21 mouse cellular contexts compared by ENCODE assay signal in the genomic region with DNA sequence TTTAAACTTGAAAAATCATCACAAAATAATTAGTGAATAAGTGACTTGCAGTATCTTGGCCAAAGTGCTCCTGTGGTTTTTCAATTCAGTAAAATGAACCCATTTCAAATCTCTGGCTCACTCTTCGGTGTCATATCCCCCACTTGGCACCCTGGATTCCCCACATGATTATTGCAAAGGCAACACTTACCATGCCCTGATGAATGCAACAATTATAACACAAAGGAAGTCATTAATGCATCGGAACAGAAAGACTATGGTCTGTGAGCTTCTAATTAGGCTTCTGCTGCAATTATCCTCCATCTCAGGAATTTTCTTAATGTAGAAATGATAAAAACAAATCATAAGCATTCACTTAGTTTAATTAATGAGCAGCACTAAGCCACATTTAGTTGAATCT. TPM values are rescaled to one million over a fixed set of nuclear protein-coding genes. Genes with fewer than 3 reads are reported as not detected.
A peak's percentile ranks its signal among the peaks of the same experiment; 100 is the strongest.
DNase-seq lines count a peak whose midpoint lies in the region; ATAC-seq lines count a peak whose summit lies in the region.
"Had no signal": no experiment of that assay in that cellular context is flagged by ENCODE, and none has a peak within 500 bp of the region (broad histone marks: within the 10 kb centered on the region; RNA-seq: fewer than 3 reads in every experiment).

No protein-coding gene starts in this region.

- peaks cover 14% of the 10 kb centered on the region; the same call in 1 of the 2 replicates for H3K27me3 ChIP-seq in forebrain, embryonic 13.5 days
- no peaks in the 10 kb centered on the region for H3K27me3 ChIP-seq in forebrain, embryonic 15.5 days
- H3K27me3 ChIP-seq in forebrain, embryonic 16.5 days (replicated peaks; ENCODE audit: control insufficient read depth, insufficient read depth, low read length) = peaks cover 6% of the 10 kb centered on the region; the same call in 1 of the 2 replicates
- H3K27me3 ChIP-seq in forebrain, embryonic 12.5 days = peaks cover 13% of the 10 kb centered on the region; the same call in 1 of the 2 replicates
- H3K27me3 ChIP-seq: CH12.LX had no signal

- ATAC-seq in forebrain, embryonic 13.5 days = peak; percentile 61; the same call in 1 of the 2 replicates
- ATAC-seq in forebrain, embryonic 15.5 days (replicated peaks) = no peak
- peak; percentile 68; the same call in 1 of the 2 replicates for ATAC-seq in forebrain, embryonic 16.5 days
- no peak for ATAC-seq in forebrain, embryonic 12.5 days (ENCODE audit: low FRiP score)
- ATAC-seq: CD4-positive, CD25-positive, alpha-beta regulatory T cell, adult 4 months had no signal

- no peaks in the 10 kb centered on the region for H3K9me3 ChIP-seq in forebrain, embryonic 13.5 days (replicated peaks)
- H3K9me3 ChIP-seq in forebrain, embryonic 15.5 days = no peaks in the 10 kb centered on the region
- H3K9me3 ChIP-seq in forebrain, embryonic 16.5 days (ENCODE audit: control insufficient read depth, low read length) = no peaks in the 10 kb centered on the region
- no peaks in the 10 kb centered on the region for H3K9me3 ChIP-seq in forebrain, embryonic 12.5 days
- H3K9me3 ChIP-seq: embryonic facial prominence, embryonic 10.5 days; embryonic facial prominence, embryonic 12.5 days; G1E had no signal

- no peak overlapping the region for H3K4me3 ChIP-seq in forebrain, embryonic 13.5 days
- no peak overlapping the region for H3K4me3 ChIP-seq in forebrain, embryonic 15.5 days
- H3K4me3 ChIP-seq in forebrain, embryonic 16.5 days (replicated peaks; ENCODE audit: low read length) = no peak overlapping the region
- H3K4me3 ChIP-seq in forebrain, embryonic 12.5 days (replicated peaks) = no peak overlapping the region
- H3K4me3 ChIP-seq: embryonic facial prominence, embryonic 10.5 days; embryonic facial prominence, embryonic 12.5 days had no signal

- DNase-seq in retina, postnatal 1 day = peak; percentile 65
- no peak for DNase-seq in retina, embryonic 14.5 days (ENCODE audit: low spot score)
- DNase-seq in frontal cortex, postnatal 14 days (ENCODE audit: low spot score in 2 of 2) = no peak
- DNase-seq: adrenal gland, adult 2 months; adrenal gland, postnatal 10 days; adrenal gland, postnatal 25 days; B cell, adult 2 months; cerebellum, adult 11-12 months; cerebellum, adult 2 months; cerebellum, adult 9-10 months; cerebellum, postnatal 10 days; cerebellum, postnatal 25 days had no signal

- no peak overlapping the region for H3K9ac ChIP-seq in forebrain, embryonic 13.5 days
- H3K9ac ChIP-seq in forebrain, embryonic 15.5 days (replicated peaks) = no peak overlapping the region
- no peak overlapping the region for H3K9ac ChIP-seq in forebrain, embryonic 16.5 days (replicated peaks; ENCODE audit: low read depth, low read length)
- H3K9ac ChIP-seq in forebrain, embryonic 12.5 days = no peak overlapping the region
- H3K9ac ChIP-seq: embryonic facial prominence, embryonic 12.5 days had no signal

- H3K4me1 ChIP-seq in forebrain, embryonic 13.5 days = peaks cover 10% of the 10 kb centered on the region
- H3K4me1 ChIP-seq in forebrain, embryonic 15.5 days = peaks cover 8% of the 10 kb centered on the region
- H3K4me1 ChIP-seq in forebrain, embryonic 16.5 days (replicated peaks; ENCODE audit: control insufficient read depth, insufficient read depth, low read length) = peaks cover 3% of the 10 kb centered on the region; the same call in 1 of the 2 replicates
- peaks cover 10% of the 10 kb centered on the region for H3K4me1 ChIP-seq in forebrain, embryonic 12.5 days
- H3K4me1 ChIP-seq: embryonic facial prominence, embryonic 12.5 days had no signal

- no peaks in the 10 kb centered on the region for H3K36me3 ChIP-seq in forebrain, embryonic 13.5 days (ENCODE audit: poor library complexity, severe bottlenecking)
- H3K36me3 ChIP-seq in forebrain, embryonic 15.5 days = no peaks in the 10 kb centered on the region
- H3K36me3 ChIP-seq in forebrain, embryonic 16.5 days (ENCODE audit: control insufficient read depth, insufficient read depth) = no peaks in the 10 kb centered on the region
- no peaks in the 10 kb centered on the region for H3K36me3 ChIP-seq in forebrain, embryonic 12.5 days (replicated peaks)
- H3K36me3 ChIP-seq: embryonic facial prominence, embryonic 10.5 days; embryonic facial prominence, embryonic 12.5 days; G1E had no signal

- no peak overlapping the region for H3K27ac ChIP-seq in forebrain, embryonic 13.5 days
- H3K27ac ChIP-seq in forebrain, embryonic 15.5 days (replicated peaks) = no peak overlapping the region
- H3K27ac ChIP-seq in forebrain, embryonic 16.5 days (ENCODE audit: low read length) = no peak overlapping the region
- H3K27ac ChIP-seq in forebrain, embryonic 12.5 days = no peak overlapping the region
- H3K27ac ChIP-seq: embryonic facial prominence, embryonic 10.5 days; embryonic facial prominence, embryonic 12.5 days had no signal

- 26% methylated on average over 2 of the region's 2 CpGs for WGBS in forebrain, embryonic 13.5 days
- 20% methylated on average over 2 of the region's 2 CpGs for WGBS in forebrain, embryonic 15.5 days
- WGBS in forebrain, embryonic 16.5 days = 11% methylated on average over 2 of the region's 2 CpGs
- WGBS in forebrain, embryonic 12.5 days = 30% methylated on average over 2 of the region's 2 CpGs

- H3K4me2 ChIP-seq in forebrain, embryonic 13.5 days = no peak overlapping the region
- H3K4me2 ChIP-seq in forebrain, embryonic 15.5 days (replicated peaks) = no peak overlapping the region
- no peak overlapping the region for H3K4me2 ChIP-seq in forebrain, embryonic 16.5 days (ENCODE audit: low read length)
- H3K4me2 ChIP-seq in forebrain, embryonic 12.5 days = no peak overlapping the region
- H3K4me2 ChIP-seq: embryonic facial prominence, embryonic 12.5 days had no signal

RNA-seq across cellular contexts. Expression of a gene that starts 9.0 kb away (rescaled TPM):
- 64.1 and 67.3 TPM in 2 replicates for polyA plus RNA-seq in forebrain, embryonic 13.5 days (2015; fragmentation: Nextera tagmentation; extraction: Ambion mirVana)
- 54.0 and 55.8 TPM in 2 replicates for polyA plus RNA-seq in forebrain, embryonic 15.5 days (2015; fragmentation: Nextera tagmentation; extraction: Ambion mirVana)
- 51.7 and 63.0 TPM in 2 replicates for polyA plus RNA-seq in forebrain, embryonic 16.5 days (2015; fragmentation: Nextera tagmentation; extraction: Ambion mirVana)
- 54.9 and 57.5 TPM in 2 replicates for polyA plus RNA-seq in forebrain, embryonic 12.5 days (2016; fragmentation: Nextera tagmentation; extraction: Ambion mirVana)
- polyA plus RNA-seq: CD4-positive, CD25-positive, alpha-beta regulatory T cell, adult 4 months had no signal

Comparison
In these comparisons a context has a peak if more than half of its experiments do, and no peak if none do; other contexts are left out.
1. ATAC-seq: peak in forebrain, embryonic 13.5 days (single experiment) and forebrain, embryonic 16.5 days (single experiment); none in forebrain, embryonic 15.5 days (single experiment) and forebrain, embryonic 12.5 days (single experiment).